Mouse (Mus musculus): ENCODE results near the gene Tjp1. TPM values are rescaled to one million over a fixed set of nuclear protein-coding genes. Genes with fewer than 3 reads are reported as not detected.
A peak's percentile ranks its signal among the peaks of the same experiment; 100 is the strongest.

The Tjp1 gene
- polyA plus RNA-seq, 1 experiment from 2014 or later, result 42.0 TPM

DNA sequence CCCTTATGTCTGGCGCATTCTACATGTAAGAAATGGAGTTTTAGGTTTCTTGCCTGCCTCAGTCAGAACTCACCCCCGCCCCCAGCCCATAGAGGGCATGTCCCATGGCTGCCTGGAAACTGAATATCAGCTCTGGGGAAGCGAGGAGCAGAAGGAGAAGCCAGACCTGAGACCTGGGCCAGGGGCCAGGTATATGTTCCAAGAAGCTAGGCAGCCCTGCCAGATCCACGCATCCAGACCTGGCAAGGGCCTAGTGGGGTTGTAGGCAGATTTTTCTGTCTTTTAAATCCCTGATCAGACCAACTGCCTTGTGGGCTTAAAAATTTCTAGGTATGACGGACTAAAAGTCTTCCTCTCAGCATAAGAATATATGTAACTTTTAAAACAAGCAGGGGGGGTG lies 253.4 kb downstream of the Tjp1 start:
- Histone ChIP-seq H3K27me3 (replicated peaks; ENCODE audit: insufficient read depth, low read length) (no peaks in the 10 kb centered on the region), H3K27ac (ENCODE audit: low read length) (no peak overlapping the region), H3K9ac (replicated peaks; ENCODE audit: low read depth) (no peak overlapping the region), H3K4me2 (replicated peaks; ENCODE audit: low read depth, low read length) (no peak overlapping the region), H3K4me3 (ENCODE audit: low read depth, low read length) (no peak overlapping the region), H3K4me1 (ENCODE audit: insufficient read depth, low read depth, low read length) (no peaks in the 10 kb centered on the region), H3K36me3 (ENCODE audit: insufficient read depth, low read length) (no peaks in the 10 kb centered on the region), H3K9me3 (ENCODE audit: low read length) (no peaks in the 10 kb centered on the region)
- WGBS, result 76% methylated on average over 5 of the region's 5 CpGs
- TF ChIP-seq EP300 (IDR thresholded peaks at IDR 0.05) (no peak), CTCF (IDR thresholded peaks at IDR 0.05) (no peak)
- ATAC-seq (no peak), DNase-seq (ENCODE audit: low spot score) (no peak)

DNA sequence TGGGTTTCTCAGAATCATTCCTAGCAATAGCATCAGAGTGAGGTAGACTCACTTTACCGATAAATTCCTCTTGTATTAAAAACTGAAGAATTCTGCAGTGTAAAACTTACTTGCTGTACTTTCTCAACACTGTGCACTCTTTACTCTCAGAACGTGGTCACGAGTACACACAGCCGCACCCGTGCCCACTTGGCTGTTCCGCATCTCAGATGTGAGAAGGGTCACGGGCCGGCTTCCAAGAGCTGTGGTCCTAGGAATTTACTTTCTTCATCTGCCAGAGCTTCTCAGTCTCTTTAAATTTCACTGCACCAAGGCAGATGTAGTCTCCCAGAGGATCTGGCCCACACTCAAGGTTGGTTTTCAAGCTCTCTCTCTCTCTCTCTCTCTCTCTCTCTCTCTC lies 277.9 kb downstream of the Tjp1 start:
- Histone ChIP-seq H3K4me3 (ENCODE audit: low read depth, low read length) (no peak overlapping the region), H3K4me1 (ENCODE audit: insufficient read depth, low read depth, low read length) (no peaks in the 10 kb centered on the region), H3K27me3 (replicated peaks; ENCODE audit: insufficient read depth, low read length) (no peaks in the 10 kb centered on the region), H3K9me3 (ENCODE audit: low read length) (no peaks in the 10 kb centered on the region; the same call in 1 of the 2 replicates), H3K4me2 (replicated peaks; ENCODE audit: low read depth, low read length) (no peak overlapping the region), H3K36me3 (ENCODE audit: insufficient read depth, low read length) (no peaks in the 10 kb centered on the region), H3K9ac (replicated peaks; ENCODE audit: low read depth) (no peak overlapping the region), H3K27ac (ENCODE audit: low read length) (no peak overlapping the region)
- DNase-seq (ENCODE audit: low spot score), result peak; percentile 16
- 30% methylated on average over 8 of the region's 8 CpGs for WGBS
- ATAC-seq, result no peak
- TF ChIP-seq EP300 (IDR thresholded peaks at IDR 0.05) (no peak), CTCF (IDR thresholded peaks at IDR 0.05) (no peak)

Other genes starting within 250 kb of the Tjp1 start
- 3.3 and 3.7 TPM in 2 replicates for gene Tarsl2, start 117.1 kb upstream of the Tjp1 start, polyA plus RNA-seq (2015; fragmentation: Nextera tagmentation; extraction: Ambion mirVana)
- gene Tm2d3, start 163.4 kb upstream of the Tjp1 start, polyA plus RNA-seq (2015; fragmentation: Nextera tagmentation; extraction: Ambion mirVana), result 65.4 and 69.8 TPM in 2 replicates